Mouse (Mus musculus): ENCODE measurements around the gene Mepce.

The Mepce gene

DNA sequence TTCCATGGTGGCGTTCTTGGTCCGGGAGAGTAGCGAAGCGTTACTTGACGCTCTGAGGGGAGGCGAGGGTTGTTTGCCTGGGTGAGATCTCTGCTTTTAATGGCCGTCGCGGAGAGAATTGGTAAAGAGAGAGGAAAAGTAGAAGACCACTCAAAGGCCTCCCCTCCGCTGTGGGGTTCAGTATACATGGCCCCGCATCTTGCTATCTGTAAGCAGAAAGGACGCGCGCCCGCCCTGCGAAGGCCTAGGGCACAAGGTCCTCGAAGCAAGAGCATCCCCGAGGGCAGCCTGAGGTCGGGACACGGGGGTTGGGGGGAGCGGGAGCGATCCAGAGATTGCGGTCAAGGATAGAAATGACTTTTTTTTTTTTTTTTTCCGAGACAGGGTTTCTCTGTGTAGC, 716 bp upstream of the Mepce start:
- DNase-seq (ENCODE audit: low spot score): peak; percentile 60

DNA sequence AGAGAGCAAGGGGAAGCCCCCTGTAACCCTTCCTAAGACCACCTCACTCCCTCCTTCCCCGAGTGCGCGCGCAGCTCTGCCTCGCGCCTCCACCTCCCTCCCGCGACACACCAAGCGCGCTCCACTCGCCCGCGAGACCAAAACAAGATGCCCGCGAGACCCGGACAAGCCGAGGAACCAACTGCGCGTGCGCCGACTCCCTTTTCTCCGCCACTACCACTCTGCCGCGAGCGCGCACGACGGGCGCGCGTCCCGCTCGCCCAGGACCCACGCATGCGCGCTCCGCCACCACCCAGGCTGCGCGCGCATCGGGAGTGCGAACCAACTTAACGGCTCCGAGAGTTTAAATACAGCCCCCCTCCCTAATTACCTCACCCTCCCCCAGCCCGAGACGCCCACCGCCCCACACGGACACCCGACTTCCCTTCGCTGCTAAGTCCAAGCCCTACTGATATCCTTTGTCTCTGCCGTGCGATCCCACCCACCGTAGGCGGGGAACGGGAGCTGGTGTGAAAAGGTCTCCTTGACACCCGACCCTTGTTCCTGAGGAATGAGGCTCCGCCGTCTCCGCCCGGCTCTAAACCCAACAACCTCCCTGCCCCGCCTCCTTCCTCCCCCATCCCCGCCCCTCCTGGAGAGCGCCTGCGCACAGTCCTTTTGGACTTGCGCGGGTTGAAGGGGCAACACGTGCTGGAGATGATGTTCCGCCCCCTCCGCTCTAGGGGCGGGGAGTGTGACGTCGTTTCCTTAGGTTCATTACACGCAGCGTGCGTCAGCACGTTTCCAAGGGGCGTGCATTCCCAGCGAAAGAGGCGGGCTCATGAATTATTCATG, 1.1 kb downstream of the Mepce start:
- DNase-seq (ENCODE audit: low spot score): peak; percentile 100

GRCm38 (mm10) chr5:137785164-137786031, 2.1 kb downstream of the Mepce start:
- no peak for DNase-seq (ENCODE audit: low spot score)

- no peak for DNase-seq (ENCODE audit: low spot score)
Observed at GRCm38 (mm10) chr5:137784546-137784945, 2.9 kb downstream of the Mepce start.

DNA sequence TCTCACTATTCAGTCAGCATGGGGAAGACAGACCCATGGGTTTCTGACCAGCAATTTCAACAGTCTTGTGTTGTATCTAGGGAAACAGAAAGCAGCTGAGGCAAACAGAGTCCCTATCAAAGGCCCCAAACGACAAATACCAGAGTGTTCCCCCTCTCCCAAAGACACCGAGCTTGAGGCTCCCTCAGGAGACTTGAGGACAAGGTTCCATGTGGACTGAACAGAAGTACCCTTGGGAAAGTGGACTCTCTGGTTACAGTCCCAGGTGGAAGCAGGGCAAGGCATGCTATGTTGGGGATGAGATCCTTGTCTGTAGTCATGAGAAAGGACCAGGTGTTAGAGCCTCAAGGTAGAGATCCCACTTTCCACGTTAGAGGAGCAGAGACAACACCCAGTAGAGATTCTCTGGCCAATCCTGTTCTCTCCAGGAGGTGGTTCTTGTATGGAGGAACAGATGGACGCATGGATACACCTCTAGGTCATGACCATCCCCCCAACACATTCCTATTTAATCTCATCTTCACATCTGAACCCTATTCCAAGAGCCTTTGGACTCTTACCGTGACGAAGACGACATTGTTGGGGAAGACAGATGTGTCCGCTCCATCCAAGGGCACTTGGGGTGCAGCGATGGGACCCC, 3.4 kb downstream of the Mepce start:
- DNase-seq (ENCODE audit: low spot score): no peak

GRCm38 (mm10) chr5:137782776-137783522, 4.5 kb downstream of the Mepce start:
- DNase-seq (ENCODE audit: low spot score): no peak

DNA sequence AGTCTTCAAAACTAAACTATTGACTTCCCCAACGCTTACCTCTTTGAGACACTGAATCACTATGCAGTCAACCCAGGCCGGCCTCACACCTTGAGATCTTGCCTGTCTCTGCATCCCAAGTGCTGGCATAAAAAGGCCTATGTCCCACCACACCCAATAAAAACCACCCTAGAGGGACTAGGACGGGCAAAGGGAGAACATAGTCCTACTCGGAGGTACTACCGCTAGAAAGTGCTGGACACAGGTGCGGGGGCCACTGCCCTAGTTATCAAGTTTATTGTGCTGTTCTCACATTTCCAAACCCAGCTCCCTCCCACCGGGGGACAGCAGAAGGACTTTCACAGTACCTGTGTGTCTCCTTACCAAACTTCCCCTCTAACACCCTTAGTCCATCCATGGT, 5.8 kb downstream of the Mepce start:
- DNase-seq (ENCODE audit: low spot score): no peak

GRCm38 (mm10) chr5:137779053-137779933, 8.2 kb downstream of the Mepce start:
- peak; percentile 69 for DNase-seq (ENCODE audit: low spot score)

- DNase-seq (ENCODE audit: low spot score): peak; percentile 97
Observed at GRCm38 (mm10) chr5:137778635-137779034, 8.8 kb downstream of the Mepce start, which contains the start of gene Ppp1r35. Gene Ppp1r35 (plus strand): TSS chr5:137778849.

DNA sequence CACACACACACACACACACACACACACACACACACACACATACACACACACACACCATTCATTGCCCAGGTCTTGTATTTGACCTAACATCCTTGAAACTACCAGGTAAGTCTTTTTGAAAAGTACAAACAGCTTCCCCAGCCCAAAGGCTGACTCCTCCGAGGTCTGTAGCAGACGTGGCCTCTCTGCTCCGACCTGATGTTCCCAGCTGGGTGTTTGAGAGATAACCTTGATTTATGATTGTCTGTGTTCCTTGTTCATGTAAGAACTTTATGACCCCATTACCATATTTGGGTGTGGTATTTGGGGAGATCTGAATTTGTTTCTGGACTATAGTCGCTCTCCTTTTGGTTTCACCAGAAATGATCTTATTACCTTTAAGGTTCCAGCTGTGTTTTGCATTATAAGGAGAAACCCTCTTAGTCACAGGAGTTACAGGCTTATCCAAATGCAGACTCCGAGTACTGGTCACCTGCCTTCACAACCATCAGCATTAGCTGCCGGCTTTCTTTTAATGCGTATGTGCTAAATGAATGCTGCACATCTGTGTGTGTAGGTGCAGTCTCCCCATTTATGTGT, 10.1 kb downstream of the Mepce start:
- no peak for DNase-seq (ENCODE audit: low spot score)

GRCm38 (mm10) chr5:137776408-137776918, 11.0 kb downstream of the Mepce start:
- DNase-seq (ENCODE audit: low spot score): no peak

DNA sequence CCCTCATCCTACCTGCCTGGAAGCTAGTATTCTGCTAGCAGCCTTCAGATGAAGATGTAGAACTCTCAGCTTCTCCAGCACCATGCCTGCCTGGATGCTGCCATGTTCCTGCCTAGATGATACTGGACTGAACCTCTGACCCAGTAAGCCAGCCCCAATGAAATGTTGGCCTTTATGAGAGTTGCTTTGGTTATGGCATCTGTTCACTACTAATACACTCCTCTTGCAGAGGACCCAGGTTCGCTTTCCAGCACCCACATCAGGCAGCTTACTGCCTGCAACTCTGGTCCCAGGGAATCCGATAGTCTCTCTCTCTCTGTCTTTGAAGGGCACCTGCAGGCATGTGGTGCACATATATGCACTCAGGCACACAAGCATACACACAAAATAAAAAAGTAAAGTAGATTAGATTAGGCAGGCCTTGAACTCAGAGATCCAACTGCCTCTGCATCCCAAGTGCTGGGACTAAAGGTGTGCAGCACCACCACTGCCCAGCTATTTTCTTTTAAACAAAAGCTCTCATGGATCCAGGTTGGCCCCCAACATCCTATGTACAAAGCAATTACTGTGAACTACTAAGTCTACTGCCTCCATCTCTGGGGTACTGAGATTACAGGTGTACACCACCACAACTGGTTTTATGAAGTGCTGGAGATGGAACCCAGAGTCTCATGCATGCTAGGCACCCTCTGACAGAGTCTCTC, 11.7 kb downstream of the Mepce start:
- DNase-seq (ENCODE audit: low spot score): no peak

DNA sequence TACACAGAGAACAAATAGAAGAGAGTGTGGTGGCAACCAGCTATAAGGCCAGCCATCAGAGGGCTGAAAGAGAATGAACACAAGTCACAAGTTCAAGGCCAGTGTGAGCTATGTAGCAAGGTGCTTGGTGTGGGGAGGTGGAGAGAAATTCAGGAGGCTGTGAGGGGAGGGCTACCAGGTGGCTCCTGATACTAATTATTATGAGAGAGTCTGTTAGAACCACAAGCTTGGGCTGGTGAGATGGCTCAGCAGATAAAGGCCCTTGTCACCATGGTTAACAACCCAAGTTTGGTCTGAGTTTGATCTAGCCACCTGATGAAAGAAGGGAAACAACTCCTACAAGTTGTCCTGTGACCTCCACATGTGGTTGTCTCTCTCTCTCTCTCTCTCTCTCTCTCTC, 14.7 kb downstream of the Mepce start:
- DNase-seq (ENCODE audit: low spot score): no peak

- DNase-seq (ENCODE audit: low spot score): no peak
Observed at GRCm38 (mm10) chr5:137770709-137771108, 16.7 kb downstream of the Mepce start.

- no peak for DNase-seq (ENCODE audit: low spot score)
Observed at GRCm38 (mm10) chr5:137768475-137768874, 19.0 kb downstream of the Mepce start.

DNA sequence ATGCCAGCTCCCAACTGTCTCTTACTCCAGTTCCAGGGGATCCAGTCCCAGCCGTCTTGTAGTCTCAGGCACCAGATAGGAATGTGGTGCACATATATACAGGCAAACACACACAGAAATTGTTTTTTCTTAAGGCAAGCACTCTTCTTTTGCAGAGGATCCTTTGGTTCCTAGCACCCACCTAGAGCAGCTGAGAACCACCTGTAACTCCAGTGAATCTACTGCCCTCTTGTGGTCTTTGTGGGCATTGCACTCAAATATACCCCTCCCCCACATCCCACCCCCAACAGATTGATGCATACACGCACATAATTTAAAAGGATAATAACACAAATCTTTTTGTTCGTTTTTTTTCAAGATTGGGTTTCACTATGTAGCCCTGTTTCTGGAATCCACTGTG, 21.2 kb downstream of the Mepce start:
- no peak for DNase-seq (ENCODE audit: low spot score)

- DNase-seq (ENCODE audit: low spot score): no peak
Observed at GRCm38 (mm10) chr5:137764609-137765340, 22.7 kb downstream of the Mepce start.

- peak; percentile 93 for DNase-seq (ENCODE audit: low spot score)
Observed at GRCm38 (mm10) chr5:137759971-137760412, 27.5 kb downstream of the Mepce start.

All from testis, postnatal 10 days (tissue).